Mouse (Mus musculus): Measurements from ENCODE around the gene Tango2. TPM values are rescaled to one million over a fixed set of nuclear protein-coding genes. Genes with fewer than 3 reads are reported as not detected.
A peak's percentile ranks its signal among the peaks of the same experiment; 100 is the strongest.

Tango2 gene
- total RNA-seq, 2 experiments from 2014 or later: 5.7 to 27.4 TPM

DNA sequence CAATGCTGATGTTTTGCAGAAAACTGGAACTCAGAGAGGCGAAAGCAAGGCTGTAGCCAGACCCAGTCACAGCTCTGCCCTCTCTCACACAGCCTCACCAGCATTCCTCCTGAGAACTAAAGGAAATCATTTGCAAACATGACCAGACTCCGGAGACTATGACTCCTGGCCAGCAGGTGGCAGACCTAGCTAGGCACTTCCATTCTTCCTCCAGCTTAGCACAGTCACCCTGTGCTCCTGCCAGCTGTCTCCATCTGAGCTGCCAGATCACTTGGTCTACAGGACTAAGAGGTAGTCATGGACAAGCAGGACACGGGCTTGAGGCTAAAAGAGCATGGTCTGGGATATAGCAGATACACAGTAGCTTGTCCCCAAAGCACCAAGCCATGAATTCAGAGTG is 2.7 kb downstream of the Tango2 start:
- ATAC-seq (ENCODE audit: poor library complexity, severe bottlenecking): peak; percentile 59

DNA sequence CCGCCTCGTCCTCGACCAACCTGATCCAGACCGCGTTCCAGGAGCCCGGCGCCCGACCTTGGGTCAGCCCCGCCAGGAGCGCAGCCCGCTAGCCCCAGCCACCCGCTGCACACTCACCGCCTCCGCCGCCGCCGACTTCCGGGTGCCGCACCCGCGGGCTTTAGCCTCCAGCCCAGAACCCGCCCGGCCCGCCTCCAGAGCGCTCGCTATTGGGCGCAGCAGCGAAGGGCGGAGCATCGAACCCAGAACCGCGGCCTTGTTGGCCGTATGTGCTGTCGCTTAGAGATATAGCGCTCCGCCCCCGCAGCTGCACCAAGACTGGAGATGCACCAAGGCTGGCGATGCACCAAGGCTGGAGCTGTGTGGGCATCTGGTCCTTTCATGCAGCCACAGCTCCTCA is 4.1 kb downstream of the Tango2 start:
- peak; percentile 93 for ATAC-seq (ENCODE audit: poor library complexity, severe bottlenecking)

DNA sequence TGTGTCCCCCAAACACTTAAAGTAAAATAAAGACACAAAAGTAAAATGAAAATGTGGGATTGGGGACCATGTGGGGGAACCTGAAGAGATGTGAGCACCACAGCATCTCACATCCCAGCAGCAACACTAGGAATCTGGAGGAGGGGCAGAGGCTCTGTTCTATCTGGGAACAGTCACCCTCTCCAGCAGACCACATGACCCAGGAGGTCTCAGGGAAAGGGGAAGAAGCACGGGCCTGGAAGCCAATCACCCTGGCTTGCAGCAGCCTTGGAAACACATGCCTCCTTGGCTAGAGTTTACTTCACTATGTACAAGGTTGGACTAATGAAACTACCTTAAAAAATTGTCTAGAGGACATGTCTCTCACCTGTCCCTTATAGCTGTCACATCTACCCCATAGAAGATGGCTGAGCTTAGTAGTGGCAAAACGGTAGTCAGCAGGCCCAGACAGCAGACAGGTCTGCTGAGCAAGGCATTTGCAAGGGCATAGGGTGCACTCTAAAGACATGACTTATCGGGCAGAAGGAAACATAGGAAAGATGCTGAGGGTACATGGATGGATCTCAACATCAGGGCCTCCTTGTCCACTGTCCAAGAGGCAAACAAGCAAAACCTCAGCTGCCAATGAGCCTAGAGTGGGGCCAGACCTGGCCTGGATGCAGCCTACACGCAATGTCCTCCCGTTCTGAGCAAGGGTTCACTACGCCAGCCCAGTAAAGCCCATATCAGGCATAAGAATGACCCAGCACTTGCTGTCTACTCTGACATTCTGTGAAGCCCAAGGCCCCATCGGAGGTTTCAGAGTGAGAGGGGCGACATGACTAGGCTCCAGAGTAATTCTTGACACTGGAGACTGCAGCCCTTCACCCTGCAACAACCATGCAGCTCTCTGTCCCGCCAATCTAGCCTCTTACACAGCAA is 5.0 kb downstream of the Tango2 start:
- ATAC-seq (ENCODE audit: poor library complexity, severe bottlenecking): no peak

DNA sequence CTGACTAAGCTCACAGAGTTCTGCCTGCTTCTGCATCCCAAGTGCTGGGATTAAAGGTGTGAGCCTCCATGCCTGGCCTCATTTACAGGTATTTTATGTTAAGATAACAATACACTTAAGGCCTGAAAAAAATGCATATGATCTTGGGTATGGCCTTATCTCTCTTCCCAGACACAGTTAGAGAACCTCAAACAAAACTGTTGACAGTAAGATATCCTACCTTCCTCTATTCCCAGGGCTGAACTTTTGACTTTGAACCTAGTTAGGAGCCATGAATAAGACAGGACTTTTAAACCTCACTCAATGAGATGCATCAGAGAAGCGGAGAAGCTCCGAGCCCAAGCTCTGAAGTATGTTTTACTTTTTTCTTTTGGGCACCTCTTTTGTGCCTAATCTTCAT is 5.8 kb downstream of the Tango2 start:
- ATAC-seq (ENCODE audit: poor library complexity, severe bottlenecking): no peak

- no peak for ATAC-seq (ENCODE audit: poor library complexity, severe bottlenecking)
Measured at GRCm38 (mm10) chr16:18341605-18342004, 6.3 kb downstream of the Tango2 start.

DNA sequence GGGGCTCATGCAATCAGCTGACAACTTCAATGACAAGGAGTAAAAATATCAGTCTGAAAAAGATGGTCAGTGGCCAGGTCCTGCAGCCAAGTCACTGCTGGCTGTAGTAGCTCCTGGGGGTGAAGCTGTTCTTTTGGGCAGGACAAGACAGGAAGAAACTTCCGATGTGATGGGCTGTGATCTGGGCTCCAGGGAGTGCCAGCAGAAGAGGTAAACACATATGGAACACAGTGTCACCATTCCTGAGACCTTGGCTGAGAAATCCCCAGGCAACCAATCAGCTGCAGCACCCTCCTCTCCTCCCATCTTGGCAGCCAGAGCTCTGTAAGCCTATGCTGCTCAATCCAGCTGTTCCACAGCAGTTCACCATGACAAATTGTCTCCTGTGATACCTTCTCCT is 8.0 kb downstream of the Tango2 start:
- ATAC-seq (ENCODE audit: poor library complexity, severe bottlenecking): no peak

- no peak for ATAC-seq (ENCODE audit: poor library complexity, severe bottlenecking)
Measured at GRCm38 (mm10) chr16:18337261-18337660, 10.6 kb downstream of the Tango2 start.

- ATAC-seq (ENCODE audit: poor library complexity, severe bottlenecking): no peak
Measured at GRCm38 (mm10) chr16:18335981-18336380, 11.9 kb downstream of the Tango2 start.

DNA sequence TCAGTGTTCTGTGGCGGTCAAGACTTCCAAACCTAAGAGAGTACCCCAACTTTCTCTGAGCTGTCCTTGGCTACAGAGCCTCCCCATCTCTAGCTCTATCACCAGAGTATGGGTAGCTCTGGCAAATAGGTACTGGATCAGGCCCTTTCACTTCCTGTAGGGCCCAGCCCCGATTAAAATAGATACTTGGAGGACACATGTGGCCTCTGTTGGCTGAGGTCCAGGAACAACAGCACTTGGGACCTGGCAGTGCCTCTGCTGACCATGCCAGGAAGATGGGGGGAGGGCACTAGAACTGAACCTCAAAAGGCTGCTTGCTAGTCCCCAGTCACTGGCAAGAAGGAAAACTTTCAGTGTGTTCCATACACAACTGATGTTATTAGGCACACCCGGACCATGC is 13.9 kb downstream of the Tango2 start:
- ATAC-seq (ENCODE audit: poor library complexity, severe bottlenecking): no peak

- no peak for ATAC-seq (ENCODE audit: poor library complexity, severe bottlenecking)
Measured at GRCm38 (mm10) chr16:18328524-18328923, 19.4 kb downstream of the Tango2 start.

GRCm38 (mm10) chr16:18327936-18328335 is 20.0 kb downstream of the Tango2 start:
- ATAC-seq (ENCODE audit: poor library complexity, severe bottlenecking): no peak

DNA sequence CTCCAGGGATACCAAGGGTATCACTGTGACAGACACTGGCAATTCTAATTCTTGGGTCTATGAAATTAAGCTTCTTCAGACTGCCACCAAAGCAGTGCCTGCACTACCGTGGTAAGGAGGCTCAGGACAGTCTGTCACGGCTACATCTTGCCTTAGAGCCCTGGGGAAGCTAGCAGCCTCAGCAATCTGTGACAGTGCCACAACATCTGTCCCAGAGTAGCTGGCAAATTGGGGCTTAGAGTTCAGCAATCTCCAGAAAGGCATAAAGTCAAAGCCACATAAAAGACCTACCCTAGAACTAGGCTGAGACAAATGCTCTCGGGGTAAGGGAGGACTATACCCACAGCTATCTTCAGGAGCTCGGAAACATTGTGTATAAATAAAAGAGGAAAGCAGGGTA is 22.2 kb downstream of the Tango2 start:
- no peak for ATAC-seq (ENCODE audit: poor library complexity, severe bottlenecking)

- no peak for ATAC-seq (ENCODE audit: poor library complexity, severe bottlenecking)
Measured at GRCm38 (mm10) chr16:18324031-18324430, 23.9 kb downstream of the Tango2 start.

GRCm38 (mm10) chr16:18323460-18323859 is 24.4 kb downstream of the Tango2 start:
- ATAC-seq (ENCODE audit: poor library complexity, severe bottlenecking): no peak

GRCm38 (mm10) chr16:18321443-18321842 is 26.5 kb downstream of the Tango2 start:
- ATAC-seq (ENCODE audit: poor library complexity, severe bottlenecking): no peak

- no peak for ATAC-seq (ENCODE audit: poor library complexity, severe bottlenecking)
Measured at GRCm38 (mm10) chr16:18318992-18319391, 28.9 kb downstream of the Tango2 start.

DNA sequence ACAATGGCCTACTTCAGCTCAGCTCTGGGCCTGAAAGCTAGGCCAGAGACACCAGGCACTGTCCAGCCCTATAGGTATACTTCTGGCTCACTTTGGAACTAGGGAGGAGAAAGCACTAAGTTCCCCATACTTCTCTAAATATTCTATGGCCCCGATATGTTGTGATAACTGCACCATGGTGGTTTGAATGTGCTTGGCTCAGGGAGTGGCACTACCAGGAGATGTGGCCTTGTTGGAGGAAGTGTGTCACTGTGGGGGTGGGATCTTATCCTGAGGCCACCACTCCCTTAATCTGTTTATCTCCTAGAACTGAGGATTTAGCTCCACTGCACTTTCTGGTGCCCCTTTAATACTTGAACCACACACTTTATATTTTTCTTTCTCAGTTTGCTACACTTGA is 39.7 kb downstream of the Tango2 start:
- no peak for ATAC-seq (ENCODE audit: poor library complexity, severe bottlenecking)

DNA sequence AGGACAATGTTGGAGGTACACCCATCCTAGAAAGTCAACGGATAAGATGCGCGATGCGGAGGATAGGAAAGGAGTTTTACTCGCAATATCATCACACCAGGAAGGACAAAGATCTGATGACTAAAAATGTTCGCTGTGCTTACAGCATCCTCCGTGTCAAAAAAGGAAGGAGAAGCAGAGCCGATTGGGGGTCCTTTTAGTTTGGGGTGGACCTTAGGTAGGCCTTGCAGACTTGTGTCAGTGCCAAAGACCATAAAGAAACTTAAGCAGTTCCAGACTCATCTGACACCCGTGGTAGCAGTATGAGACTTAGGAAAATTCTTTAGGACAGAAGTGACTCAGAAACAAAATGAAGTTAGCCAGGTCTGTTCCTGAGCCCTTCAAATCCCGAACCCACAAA is 58.3 kb downstream of the Tango2 start:
- 0 out of 2 replicates have a peak, but pooled peaks have one; percentile 1 for ATAC-seq (ENCODE audit: poor library complexity, severe bottlenecking)

DNA sequence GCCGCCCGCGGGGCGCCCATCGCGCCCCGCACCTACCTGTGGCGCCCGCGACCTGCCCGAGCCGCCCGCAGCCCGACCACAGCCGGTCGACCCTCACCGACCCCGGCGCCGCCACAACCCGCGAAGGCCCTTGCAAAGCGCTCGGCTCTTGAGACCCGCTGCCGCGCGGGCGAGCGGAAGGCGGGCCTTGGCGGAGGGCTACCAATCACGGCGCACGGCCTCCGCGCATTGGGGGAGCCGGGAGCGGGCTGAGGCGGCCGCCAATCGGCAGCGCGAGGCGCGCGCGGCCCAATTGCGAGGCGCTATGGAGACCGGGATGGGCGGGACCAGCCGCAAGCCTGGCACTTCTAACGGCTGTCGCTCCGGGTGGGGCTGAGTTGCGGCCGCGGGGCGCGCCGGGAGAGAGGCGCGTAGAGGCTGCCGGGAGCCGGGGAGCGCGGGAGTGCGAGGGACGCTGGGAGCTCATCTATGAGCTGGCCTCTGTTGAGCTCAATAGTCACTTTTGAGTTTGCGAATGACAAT is 58.8 kb downstream of the Tango2 start, which contains the start of gene Dgcr8:
Gene Dgcr8 (minus strand): TSS at position 180 of the 522 bp plus-strand sequence.
- ATAC-seq (ENCODE audit: poor library complexity, severe bottlenecking): peak; percentile 97

- ATAC-seq (ENCODE audit: poor library complexity, severe bottlenecking): peak; percentile 79
Measured at GRCm38 (mm10) chr16:18288581-18289061, 59.3 kb downstream of the Tango2 start.

GRCm38 (mm10) chr16:18288166-18288565 is 59.7 kb downstream of the Tango2 start:
- ATAC-seq (ENCODE audit: poor library complexity, severe bottlenecking): no peak

DNA sequence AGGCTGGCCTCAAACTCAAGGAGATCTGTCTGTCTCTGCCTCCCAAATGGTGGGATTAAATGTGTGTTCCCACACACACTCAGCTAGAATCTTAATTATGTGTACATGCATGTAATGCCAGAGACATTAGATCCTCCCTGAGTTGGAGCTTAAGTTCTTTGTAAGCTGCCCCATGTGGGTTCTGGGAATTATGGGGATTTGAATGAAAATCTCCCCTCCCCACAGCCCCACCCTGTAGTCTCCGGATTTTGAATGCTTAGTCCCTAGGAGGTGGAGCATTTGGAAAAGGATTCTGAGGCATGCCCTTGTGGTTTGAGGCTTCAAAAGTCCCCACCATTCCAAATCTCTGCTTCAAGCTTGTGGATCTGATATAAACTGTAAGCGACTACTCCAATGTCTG is 72.7 kb downstream of the Tango2 start:
- no peak for ATAC-seq (ENCODE audit: poor library complexity, severe bottlenecking)

Measured in megakaryocyte, adult 5-6 weeks (primary cell).